Mouse (Mus musculus) kidney, postnatal 10 days (tissue): ENCODE data around the gene Mrpl12.

Source experiments
- DNase-seq: peaks from one replicate; pipeline ENCODE4 v3.0.0; 2021; ENCODE audit warnings: mixed read lengths

Gene Mrpl12

GRCm38 (mm10) chr11:120483448-120483934 lies 922 bp upstream of the Mrpl12 start:
- DNase-seq, result no peak

GRCm38 (mm10) chr11:120485251-120485650 lies 838 bp downstream of the Mrpl12 start:
- peak; percentile 33 for DNase-seq

DNA sequence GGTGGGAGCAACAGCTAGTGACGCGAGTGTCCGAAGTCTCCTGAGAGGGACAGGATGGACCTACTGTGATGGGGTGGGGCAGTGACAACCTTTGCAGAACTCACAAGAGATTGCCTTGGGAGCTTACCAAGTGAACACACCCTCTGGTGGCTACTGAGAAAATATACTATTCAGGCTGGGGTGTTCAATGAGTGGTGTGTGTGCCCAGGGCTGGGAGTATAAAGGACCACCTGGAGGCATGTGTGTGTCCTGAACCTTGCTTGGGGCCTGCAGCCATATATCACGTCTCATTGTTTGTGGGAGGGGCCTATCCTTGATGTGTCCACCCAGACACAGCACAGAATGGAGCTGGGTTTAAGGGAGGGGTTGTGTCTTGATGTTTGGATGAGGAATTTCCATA lies 4.1 kb downstream of the Mrpl12 start:
- DNase-seq, result no peak

DNA sequence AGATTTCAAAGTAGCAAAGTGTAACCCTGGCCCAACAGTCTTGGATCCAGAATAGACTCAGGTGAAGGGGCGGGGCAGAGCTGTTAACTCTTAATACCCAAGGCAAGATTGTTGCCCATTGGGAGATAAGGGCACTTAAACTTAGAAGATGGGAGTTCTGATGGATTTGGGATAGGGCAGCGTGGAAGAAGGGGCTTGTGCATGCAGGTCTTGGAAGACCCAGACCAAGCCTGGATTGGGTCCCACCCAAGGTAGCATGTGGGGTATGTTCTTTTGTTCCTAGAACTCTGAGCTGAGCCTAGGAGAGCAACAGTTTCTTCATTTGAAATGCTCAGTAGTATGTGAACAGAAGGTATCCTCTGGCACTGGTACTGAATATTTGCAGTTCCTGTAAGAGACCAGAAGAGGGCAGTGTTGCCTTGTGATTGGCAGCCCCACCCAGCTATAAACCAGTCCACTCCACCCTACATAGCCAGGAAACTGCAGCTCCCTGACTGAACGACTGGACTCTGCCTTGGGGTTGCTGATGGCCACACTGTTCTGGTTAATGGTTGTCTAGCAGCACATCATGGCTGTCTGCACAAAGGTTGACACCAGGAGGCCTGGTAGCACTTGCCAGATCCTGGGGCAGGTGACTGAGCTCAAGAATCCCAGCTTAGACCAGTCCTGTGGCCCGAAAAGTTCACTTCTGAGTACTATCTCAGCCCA lies 4.8 kb downstream of the Mrpl12 start:
- peak; percentile 80 for DNase-seq

DNA sequence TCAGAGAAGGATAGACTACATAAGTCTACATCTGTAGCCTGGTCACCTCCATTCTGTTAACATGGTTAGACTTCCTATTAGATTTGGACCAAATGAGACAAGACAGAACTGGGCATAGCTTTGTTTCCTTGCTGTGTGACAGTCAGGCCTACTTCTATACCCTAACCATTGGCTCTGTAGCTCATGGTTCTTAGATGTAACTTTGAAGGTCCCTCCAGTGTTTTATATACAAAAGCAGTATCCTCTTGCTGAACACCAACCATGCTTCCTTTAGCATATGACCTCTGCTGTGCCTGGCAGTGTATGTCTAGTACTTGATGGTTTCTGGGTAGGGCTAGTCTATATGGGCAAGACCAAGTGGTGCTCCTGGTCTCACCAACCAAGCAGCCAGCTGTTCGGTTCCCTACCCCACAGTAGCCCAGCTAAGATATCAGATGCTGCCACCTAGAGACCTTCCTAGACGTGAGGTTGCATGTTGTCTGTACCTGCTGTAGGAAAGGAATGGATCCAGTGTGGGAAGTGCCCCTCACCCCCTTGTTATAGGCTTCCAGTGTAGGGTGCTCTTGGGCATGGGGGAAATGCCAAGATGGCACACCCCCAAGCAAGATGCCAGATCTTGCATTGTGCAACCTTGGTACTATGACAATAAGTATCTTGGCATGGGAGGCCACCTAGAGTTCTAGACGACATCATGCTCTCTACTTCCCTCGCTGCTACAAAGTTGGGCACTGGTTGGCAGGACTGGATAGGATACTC lies 6.1 kb downstream of the Mrpl12 start:
- peak; percentile 17 for DNase-seq

DNA sequence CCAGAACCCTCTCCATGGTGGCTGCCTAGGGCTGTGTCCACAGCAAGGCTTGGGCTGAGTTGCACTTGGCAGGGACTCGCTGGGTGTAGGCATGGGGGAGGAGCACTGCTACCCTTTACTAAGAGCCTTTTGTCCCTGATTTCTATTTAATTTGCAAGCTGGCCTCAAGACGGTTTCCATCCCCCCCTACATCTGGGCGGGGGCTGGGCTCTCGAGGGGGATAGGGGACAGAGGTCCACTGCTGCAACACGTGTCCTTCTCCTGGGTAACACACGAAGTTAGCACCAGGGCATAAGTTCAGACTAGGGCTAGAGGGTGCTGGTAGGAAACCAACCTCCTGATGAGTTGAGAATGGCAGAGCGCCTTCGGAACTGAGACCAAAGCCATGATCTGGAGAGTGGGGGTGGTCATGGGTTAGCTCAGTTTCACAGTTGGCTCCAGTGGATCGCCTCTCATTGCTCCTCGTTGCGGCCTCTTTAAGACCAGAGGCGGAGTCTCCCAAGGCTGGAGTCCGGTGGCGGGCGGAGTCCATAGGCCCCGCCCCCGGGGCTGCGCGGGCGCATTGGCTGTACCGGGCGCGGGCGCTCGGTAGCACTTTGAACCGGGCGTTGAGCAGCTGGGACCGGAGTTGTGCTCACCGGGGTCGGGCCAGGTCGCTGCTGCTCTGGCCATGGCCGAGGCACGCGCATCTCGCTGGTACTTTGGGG lies 7.1 kb downstream of the Mrpl12 start, which contains the start of gene Slc25a10:
Gene Slc25a10 (plus strand): TSS at position 524 of the 707 bp plus-strand sequence.
- peak; percentile 95 for DNase-seq

DNA sequence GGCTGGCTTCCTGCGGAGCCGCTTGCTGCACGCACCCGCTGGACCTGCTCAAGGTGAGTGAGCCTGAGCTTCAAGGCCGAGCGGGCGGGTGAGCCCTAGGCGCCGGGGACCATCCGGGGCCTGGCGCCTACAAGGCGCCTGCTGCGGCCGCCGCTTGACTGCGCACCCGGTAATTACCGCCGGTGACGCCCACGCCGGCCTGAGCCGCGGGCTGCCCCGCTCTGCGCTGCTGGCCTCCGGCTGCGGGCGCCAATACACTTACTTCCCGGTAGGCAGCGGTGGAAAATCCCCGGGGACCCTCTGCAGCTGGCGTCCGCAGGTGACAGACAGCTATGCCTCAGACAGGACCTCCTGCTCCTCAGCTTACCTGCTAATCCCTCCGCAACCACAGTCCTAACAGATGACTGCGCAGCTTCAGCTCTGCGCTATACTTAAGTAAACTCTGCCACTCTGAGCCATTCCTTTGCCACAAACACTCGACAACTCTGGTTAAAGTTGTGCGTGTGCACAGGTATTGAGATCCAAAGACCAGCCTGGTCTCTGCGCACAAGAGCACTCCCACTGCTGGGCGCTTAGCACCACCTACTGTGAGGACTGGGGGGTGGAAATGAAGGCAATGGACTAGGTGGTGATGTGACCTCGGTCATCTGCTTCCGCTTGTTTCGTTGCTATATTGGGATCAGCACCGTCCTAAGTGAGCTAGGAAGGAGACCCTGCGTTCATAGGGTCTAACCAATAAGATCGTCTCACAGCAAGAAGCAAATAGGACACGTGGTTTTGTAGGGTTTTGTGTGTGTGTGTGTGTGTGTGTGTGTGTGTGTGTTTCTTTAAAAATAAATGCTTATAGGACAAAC lies 7.8 kb downstream of the Mrpl12 start:
- DNase-seq, result peak; percentile 71

DNA sequence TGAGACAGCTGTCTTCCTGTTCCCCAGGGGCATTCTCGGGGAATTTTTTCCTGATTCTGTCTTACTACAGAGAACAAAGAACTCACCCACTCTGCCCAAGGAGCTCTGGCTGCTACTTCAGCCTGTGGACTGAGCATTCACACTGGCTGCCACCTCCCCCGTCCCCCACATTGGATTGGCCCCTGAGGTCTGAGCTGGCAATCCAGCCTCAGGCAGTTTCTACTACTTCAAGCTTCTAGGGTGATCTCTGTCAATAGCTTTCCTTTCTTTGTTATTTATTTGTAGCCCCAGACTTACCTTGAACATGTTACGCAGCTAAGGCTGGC lies 8.4 kb downstream of the Mrpl12 start:
- DNase-seq, result peak; percentile 48

DNA sequence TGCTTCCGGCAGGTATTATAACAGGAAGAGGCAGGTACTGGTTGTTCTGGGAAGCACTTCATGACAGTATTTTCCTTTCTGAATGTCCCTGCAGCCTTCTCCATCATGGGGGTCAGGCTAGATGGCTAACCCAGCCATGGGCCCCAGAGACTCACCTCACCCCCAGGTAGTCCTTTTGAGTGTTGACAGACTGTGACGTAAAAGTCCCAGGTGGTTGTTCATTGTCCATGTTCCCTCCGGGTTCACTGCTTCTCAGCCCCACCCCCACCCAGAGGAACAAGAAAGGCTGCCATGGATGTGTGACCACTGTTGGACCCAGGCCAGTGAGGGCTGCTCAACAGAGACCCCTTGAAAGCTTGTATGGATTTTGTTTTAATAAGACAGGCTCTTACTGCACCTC lies 8.9 kb downstream of the Mrpl12 start:
- DNase-seq, result no peak

GRCm38 (mm10) chr11:120493911-120494310 lies 9.5 kb downstream of the Mrpl12 start:
- DNase-seq, result no peak

DNA sequence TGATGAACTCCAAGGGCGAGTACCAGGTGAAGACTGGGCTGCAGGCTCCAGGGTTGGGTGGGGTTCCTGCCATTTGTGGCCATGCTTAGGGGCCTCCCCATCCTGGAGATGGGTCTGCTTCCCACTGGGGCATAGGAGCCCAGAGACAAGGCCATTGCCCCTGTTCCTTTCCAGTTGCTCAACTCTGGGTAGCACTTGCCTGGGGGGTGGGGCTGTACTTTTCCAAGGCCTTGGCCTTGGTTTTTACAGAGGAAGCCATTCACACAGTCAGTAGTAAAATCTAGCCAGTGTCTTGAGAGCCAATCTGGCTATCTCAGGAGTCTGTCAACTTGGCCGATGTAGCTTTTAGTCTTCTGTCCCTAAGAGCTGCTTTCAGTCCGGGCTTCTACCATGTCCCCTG lies 13.0 kb downstream of the Mrpl12 start:
- DNase-seq, result no peak

GRCm38 (mm10) chr11:120498226-120498625 lies 13.8 kb downstream of the Mrpl12 start:
- no peak for DNase-seq

- no peak for DNase-seq
These were observed 14.5 kb downstream of the Mrpl12 start for GRCm38 (mm10) chr11:120498891-120499290.

DNA sequence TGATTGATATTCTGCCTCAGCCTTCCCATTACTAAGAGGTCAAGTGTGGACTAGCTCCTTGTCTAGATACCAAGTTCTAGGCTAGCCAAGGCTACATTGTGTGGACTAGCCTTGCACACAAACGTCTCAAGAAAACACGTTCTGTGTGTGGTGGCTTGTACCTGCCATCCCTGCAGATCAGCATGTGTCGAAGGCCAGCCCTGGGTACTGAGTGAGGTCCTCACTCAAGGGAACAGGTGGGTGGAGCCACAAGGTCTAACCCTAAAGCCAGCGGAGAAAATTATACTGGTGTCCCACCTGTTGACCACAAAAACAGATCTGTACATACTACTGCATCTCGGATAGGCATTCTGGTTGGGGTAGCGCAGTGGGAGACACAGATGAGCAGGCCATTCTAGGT lies 15.5 kb downstream of the Mrpl12 start:
- DNase-seq, result no peak

GRCm38 (mm10) chr11:120500357-120500756 lies 15.9 kb downstream of the Mrpl12 start:
- peak; percentile 86 for DNase-seq

GRCm38 (mm10) chr11:120501018-120501417 lies 16.6 kb downstream of the Mrpl12 start:
- DNase-seq, result no peak

DNA sequence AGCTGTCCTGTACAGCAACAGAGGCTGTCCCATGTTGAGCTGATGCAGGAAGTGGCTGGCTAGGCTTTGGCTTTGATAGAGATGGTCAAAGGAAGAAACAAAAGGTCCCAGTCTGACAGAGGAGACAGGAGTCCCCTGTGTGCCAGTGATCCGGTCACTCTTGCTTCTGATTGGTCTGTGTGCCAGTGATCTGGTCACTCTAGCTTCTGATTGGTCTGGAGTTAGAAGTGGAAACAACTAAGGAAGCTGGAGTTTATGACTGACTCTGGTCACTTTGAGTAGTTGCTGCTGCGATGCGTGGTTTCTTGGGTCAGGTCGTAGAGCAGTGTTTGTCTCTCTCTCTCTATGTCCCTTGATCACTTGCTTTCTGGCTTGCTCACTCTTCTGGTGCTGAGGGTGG lies 17.3 kb downstream of the Mrpl12 start:
- DNase-seq, result no peak

DNA sequence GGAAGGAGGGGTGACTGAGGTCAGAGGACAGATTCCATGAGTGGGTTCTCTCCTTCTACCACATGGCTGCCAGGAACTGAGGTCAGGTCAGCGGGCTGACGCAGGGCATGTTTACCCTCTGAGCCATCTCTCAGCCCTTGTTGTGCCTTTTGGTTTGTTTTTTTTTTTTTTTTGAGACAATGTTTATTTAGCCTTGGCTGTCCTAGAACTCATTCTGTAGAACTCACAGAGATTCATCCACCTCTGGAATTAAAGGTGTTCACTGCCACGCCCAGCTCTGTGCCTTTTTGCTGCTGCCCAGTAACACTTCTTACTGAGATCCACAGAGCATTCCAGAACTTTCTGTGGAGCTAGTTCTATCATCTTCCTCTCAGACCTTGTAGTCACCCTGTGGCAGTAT lies 21.2 kb downstream of the Mrpl12 start:
- no peak for DNase-seq

GRCm38 (mm10) chr11:120506899-120507298 lies 22.5 kb downstream of the Mrpl12 start:
- peak; percentile 58 for DNase-seq

GRCm38 (mm10) chr11:120507611-120508289 lies 23.3 kb downstream of the Mrpl12 start:
- no peak for DNase-seq

- DNase-seq, result no peak
These were observed 24.0 kb downstream of the Mrpl12 start for GRCm38 (mm10) chr11:120508290-120508870.

DNA sequence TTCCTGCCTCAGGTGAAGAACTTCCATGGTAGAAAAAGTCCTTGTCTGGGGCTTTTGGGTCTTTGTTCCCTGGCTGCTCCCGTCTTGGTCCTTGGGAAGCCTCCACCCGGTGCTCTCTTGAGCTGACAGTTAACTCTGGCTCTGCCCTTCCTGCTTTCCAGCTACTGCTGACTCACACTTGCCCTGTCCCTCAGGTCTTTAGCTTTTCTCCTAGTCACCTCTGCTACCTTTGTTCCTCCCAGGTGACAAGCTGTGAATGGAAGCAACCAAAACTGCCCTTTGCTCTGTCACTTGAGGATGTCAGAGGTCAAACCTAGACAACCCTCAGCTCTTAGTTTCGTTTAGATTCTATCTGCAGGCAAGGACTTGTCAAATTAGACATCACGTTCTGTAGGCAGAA lies 25.5 kb downstream of the Mrpl12 start:
- DNase-seq, result no peak
